Mouse (Mus musculus): ENCODE results near the gene Cnnm3. TPM values are rescaled to one million over a fixed set of nuclear protein-coding genes. Genes with fewer than 3 reads are reported as not detected.

The Cnnm3 gene
- polyA plus RNA-seq (2012; rRNA removed): 31.5 and 33.1 TPM in 2 replicates

GRCm38 (mm10) chr1:36511289-36512021 lies at the start of gene Cnnm3:
Cnnm3 (plus strand) TSS chr1:36511867.

GRCm38 (mm10) chr1:36471181-36472105 lies 40.2 kb upstream of the Cnnm3 start, which contains the start of gene Cnnm4:
Cnnm4 (plus strand) TSS chr1:36471620.

GRCm38 (mm10) chr1:36536783-36537182 lies 25.1 kb downstream of the Cnnm3 start, which contains the start of gene Ankrd23:
Ankrd23 (minus strand) TSS chr1:36536883.

GRCm38 (mm10) chr1:36539186-36539585 lies 27.5 kb downstream of the Cnnm3 start, which contains the start of gene Gm42417:
Gm42417 (minus strand) TSS chr1:36539429.

GRCm38 (mm10) chr1:36546888-36547471 lies 35.3 kb downstream of the Cnnm3 start, which contains the start of gene Ankrd39:
Ankrd39 (minus strand) TSS chr1:36547445.

GRCm38 (mm10) chr1:36558031-36558993 lies 46.6 kb downstream of the Cnnm3 start, which contains the start of gene Sema4c:
Sema4c (minus strand) TSS chr1:36558349.

Other genes starting within 250 kb of the Cnnm3 start
- gene Neurl3, start 237.2 kb upstream of the Cnnm3 start, polyA plus RNA-seq (2012; rRNA removed): 0.98 and 1.4 TPM in 2 replicates
- 2.1 and 4.5 TPM in 2 replicates for gene Arid5a, start 204.1 kb upstream of the Cnnm3 start, polyA plus RNA-seq (2012; rRNA removed)
- 67.4 and 67.6 TPM in 2 replicates for gene Kansl3, start 142.7 kb upstream of the Cnnm3 start, polyA plus RNA-seq (2012; rRNA removed)
- 0.06 TPM in 2 replicates for gene Fer1l5, start 139.6 kb upstream of the Cnnm3 start, polyA plus RNA-seq (2012; rRNA removed)
- 44.0 and 46.1 TPM in 2 replicates for gene Lman2l, start 66.6 kb upstream of the Cnnm3 start, polyA plus RNA-seq (2012; rRNA removed)
- 3.6 and 4.3 TPM in 2 replicates for gene Cnnm4, start 40.2 kb upstream of the Cnnm3 start, polyA plus RNA-seq (2012; rRNA removed)
- gene Ankrd23, start 25.0 kb downstream of the Cnnm3 start, polyA plus RNA-seq (2012; rRNA removed): 18.3 and 20.0 TPM in 2 replicates
- gene Gm42417, start 27.6 kb downstream of the Cnnm3 start, polyA plus RNA-seq (2012; rRNA removed): 0.06 and 0.12 TPM in 2 replicates
- gene Ankrd39, start 35.6 kb downstream of the Cnnm3 start, polyA plus RNA-seq (2012; rRNA removed): 18.2 and 20.9 TPM in 2 replicates
- 60.2 and 63.2 TPM in 2 replicates for gene Sema4c, start 46.5 kb downstream of the Cnnm3 start, polyA plus RNA-seq (2012; rRNA removed)
- gene Fam178b, start 171.3 kb downstream of the Cnnm3 start, polyA plus RNA-seq (2012; rRNA removed): 0.30 and 0.33 TPM in 2 replicates
- gene Cox5b, start 179.6 kb downstream of the Cnnm3 start, polyA plus RNA-seq (2012; rRNA removed): 407 and 420 TPM in 2 replicates
- 0.09 and 0.26 TPM in 2 replicates for gene 4933424G06Rik, start 198.3 kb downstream of the Cnnm3 start, polyA plus RNA-seq (2012; rRNA removed)
- gene Actr1b, start 202.6 kb downstream of the Cnnm3 start, polyA plus RNA-seq (2012; rRNA removed): 205 and 209 TPM in 2 replicates
- gene Zap70, start 249.9 kb downstream of the Cnnm3 start, polyA plus RNA-seq (2012; rRNA removed): 0.91 and 0.95 TPM in 2 replicates

Measured in central nervous system, embryonic 14 days (tissue).